Mouse (Mus musculus) kidney, embryonic 16.5 days (tissue): ENCODE measurements at regions not wholly inside any gene's neighbourhood (a gene's known extent, or its start where the extent isn't known, plus 50 kb on each side); places are given as distances from the start of the nearest gene placed in this dataset.
"Not testable (repeated sequence)": the region's sequence is repeated elsewhere in the genome, so short reads cannot be mapped to it uniquely, and the experiment has no call there.

Experiments used
- ATAC-seq: fragments of 200-750 bp; cut with Nextera tagmentation; 2 replicates; pipeline ENCODE4 v1.8.0; 2017; ENCODE audit warnings: moderate TSS enrichment; ENCODE audit not compliant: low FRiP score, low TSS enrichment
- H3K27ac ChIP-seq: fragments of 300-500 bp; sonication (generic); 2 replicates; pipeline ENCODE4 v1.5.1; 2014; ENCODE audit warnings: low read length
- H3K27me3 ChIP-seq: fragments of 300-500 bp; sonication (generic); 2 replicates; pipeline ENCODE4 v1.6.1; 2014; ENCODE audit warnings: low read length, control low read depth, mixed read lengths; ENCODE audit not compliant: insufficient read depth
- H3K36me3 ChIP-seq: fragments of 300-500 bp; sonication (generic); 2 replicates; pipeline ENCODE4 v1.6.1; 2014; ENCODE audit warnings: low read length, control low read depth, mixed read lengths; ENCODE audit not compliant: insufficient read depth
- H3K4me1 ChIP-seq: fragments of 300-500 bp; sonication (generic); 2 replicates; pipeline ENCODE4 v1.6.1; 2014; ENCODE audit warnings: low read length, control low read depth, mixed read lengths; ENCODE audit not compliant: insufficient read depth
- H3K4me2 ChIP-seq: fragments of 300-500 bp; sonication (generic); replicated peaks from 2 replicates; pipeline ENCODE4 v1.6.1; 2014; ENCODE audit warnings: low read depth, low read length
- H3K4me3 ChIP-seq: fragments of 300-500 bp; sonication (generic); 2 replicates; pipeline ENCODE4 v1.5.1; 2014; ENCODE audit warnings: mild to moderate bottlenecking, low read length
- H3K9ac ChIP-seq: fragments of 300-500 bp; sonication (generic); replicated peaks from 2 replicates; pipeline ENCODE4 v1.6.1; 2014; ENCODE audit warnings: low read length
- H3K9me3 ChIP-seq: fragments of 300-500 bp; sonication (generic); 2 replicates; pipeline ENCODE4 v1.6.1; 2016; ENCODE audit warnings: low read length, control low read depth
- WGBS: fragments of 180-500 bp; shearing (Covaris S2); extraction: QIAGEN DNeasy Blood & Tissue Kit; methylation state at CpG from one replicate; pipeline ENCODE4 v1.1.7; 2014; 5-methylcytosine and 5-hydroxymethylcytosine counted together

DNA sequence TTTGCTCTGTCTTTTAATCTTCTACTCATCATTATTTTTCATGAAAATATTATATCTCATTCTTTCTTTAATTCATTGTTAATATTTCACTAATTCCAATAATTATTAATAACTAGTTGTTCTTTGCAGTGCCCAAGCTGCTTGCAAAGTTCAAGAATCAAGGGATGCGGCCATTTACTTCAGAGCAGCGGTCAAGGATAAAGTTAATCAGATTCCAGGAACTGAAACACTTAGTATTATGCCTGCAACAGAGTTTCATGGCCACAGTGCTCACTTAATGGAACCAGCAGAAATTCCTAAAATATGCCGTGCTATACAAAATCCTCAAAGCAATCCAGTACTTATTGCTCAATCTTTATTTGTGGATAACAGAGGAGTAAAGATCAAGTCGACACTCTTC lies 1389.7 kb upstream of the 1700008P02Rik start:
- WGBS: 82% methylated on average over 4 of the region's 4 CpGs
- H3K4me2 ChIP-seq: no peak overlapping the region
- ATAC-seq: no peak

GRCm38 (mm10) chr3:8006708-8007395 lies 1386.6 kb upstream of the 1700008P02Rik start:
- Histone ChIP-seq H3K27me3 (no peaks in the 10 kb centered on the region), H3K4me3 (no peak overlapping the region), H3K4me2 (0 out of 2 replicates have a peak overlapping the region, but pooled peaks have one; percentile 3), H3K27ac (peak overlapping the region; percentile 60), H3K9ac (no peak overlapping the region), H3K9me3 (no peaks in the 10 kb centered on the region), H3K4me1 (no peaks in the 10 kb centered on the region), H3K36me3 (no peaks in the 10 kb centered on the region)
- ATAC-seq: peak; percentile 94
- 53% methylated on average over 10 of the region's 10 CpGs for WGBS

More for the DNA sequence above, 1389.7 kb upstream of the 1700008P02Rik start:
- Histone ChIP-seq H3K27ac (no peak overlapping the region), H3K4me1 (no peaks in the 10 kb centered on the region), H3K4me3 (no peak overlapping the region), H3K9me3 (no peaks in the 10 kb centered on the region), H3K36me3 (no peaks in the 10 kb centered on the region), H3K27me3 (no peaks in the 10 kb centered on the region), H3K9ac (no peak overlapping the region)

DNA sequence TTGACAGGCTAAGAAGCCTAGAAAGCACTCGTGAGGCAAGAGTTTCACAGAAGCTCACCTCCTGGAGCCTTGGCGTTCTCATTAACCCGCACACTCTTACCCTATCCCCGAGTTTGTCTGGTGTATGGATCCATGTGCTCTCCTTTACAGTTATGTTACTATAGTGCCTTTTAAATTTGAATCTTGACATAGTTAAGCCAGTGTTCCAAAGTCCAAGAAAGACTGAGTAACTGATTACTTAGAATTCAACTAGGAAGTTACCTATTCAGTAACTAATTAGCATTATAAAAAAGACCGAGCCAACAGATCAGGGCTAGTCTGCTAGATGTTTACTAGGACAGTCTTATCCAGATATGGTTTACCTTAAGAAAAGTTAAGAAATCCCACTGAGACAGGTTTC lies 1386.0 kb upstream of the 1700008P02Rik start:
- H3K4me1 ChIP-seq: no peaks in the 10 kb centered on the region
- peak; percentile 96 for ATAC-seq
- no peak overlapping the region for H3K9ac ChIP-seq
- no peaks in the 10 kb centered on the region for H3K27me3 ChIP-seq
- 63% methylated on average over 5 of the region's 5 CpGs for WGBS
- no peak overlapping the region for H3K4me3 ChIP-seq
- H3K4me2 ChIP-seq: no peak overlapping the region
- H3K36me3 ChIP-seq: no peaks in the 10 kb centered on the region
- no peaks in the 10 kb centered on the region for H3K9me3 ChIP-seq
- no peak overlapping the region for H3K27ac ChIP-seq

DNA sequence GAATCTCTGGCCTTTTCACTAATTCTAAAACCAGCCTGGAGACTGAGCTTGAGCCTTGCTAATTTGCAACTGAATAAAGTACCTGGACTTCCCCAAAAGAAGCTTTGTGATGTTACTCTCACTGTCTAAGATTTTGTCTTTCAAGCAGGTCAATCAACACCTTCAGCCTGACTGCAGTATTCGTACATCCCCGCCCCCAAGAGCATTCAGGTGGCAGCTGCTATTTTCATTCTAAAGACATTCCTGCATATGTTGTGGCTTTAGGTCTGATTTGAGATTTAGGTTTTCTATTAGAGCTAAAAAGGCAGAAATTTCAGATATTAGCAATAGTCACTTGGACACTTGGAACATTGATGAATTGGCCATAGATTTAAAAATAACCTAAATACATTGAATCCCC lies 1385.4 kb upstream of the 1700008P02Rik start:
- not testable (repeated sequence) for H3K9ac ChIP-seq, H3K4me3 ChIP-seq, ATAC-seq, H3K27ac ChIP-seq, H3K4me2 ChIP-seq, H3K4me1 ChIP-seq, H3K27me3 ChIP-seq, H3K9me3 ChIP-seq, H3K36me3 ChIP-seq
- WGBS: 80% methylated on average over 2 of the region's 2 CpGs

DNA sequence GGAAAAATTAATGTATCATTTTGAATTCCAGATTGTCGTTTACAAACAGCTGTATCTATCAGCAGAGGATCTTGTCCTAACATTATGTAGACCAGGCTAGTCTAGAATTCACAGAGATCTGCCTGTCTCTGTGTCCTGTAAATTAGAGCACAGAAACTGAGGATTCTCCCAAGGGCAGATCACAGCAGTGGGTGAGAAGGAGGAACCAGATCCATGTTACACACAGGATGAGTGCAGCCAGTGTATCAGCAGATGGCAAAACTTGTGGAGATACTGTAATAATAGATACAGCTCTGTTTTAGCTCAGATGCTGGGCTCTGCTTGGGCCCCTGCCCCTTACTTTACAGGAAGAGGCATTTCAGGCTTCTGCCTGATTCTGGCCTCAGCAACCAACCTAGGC lies 1384.0 kb upstream of the 1700008P02Rik start:
- Histone ChIP-seq H3K4me3 (no peak overlapping the region), H3K9ac (no peak overlapping the region), H3K27ac (no peak overlapping the region), H3K9me3 (no peaks in the 10 kb centered on the region), H3K36me3 (no peaks in the 10 kb centered on the region), H3K4me2 (no peak overlapping the region), H3K4me1 (no peaks in the 10 kb centered on the region), H3K27me3 (no peaks in the 10 kb centered on the region)
- no peak for ATAC-seq
- WGBS: 91% methylated on average over 1 of the region's 1 CpGs

GRCm38 (mm10) chr3:8001027-8001426 lies 1380.8 kb upstream of the 1700008P02Rik start:
- no peak for ATAC-seq
- no peaks in the 10 kb centered on the region for H3K9me3 ChIP-seq
- no peaks in the 10 kb centered on the region for H3K27me3 ChIP-seq
- WGBS: 92% methylated on average over 4 of the region's 4 CpGs
- no peaks in the 10 kb centered on the region for H3K4me1 ChIP-seq
- no peaks in the 10 kb centered on the region for H3K36me3 ChIP-seq
- H3K27ac ChIP-seq: no peak overlapping the region
- H3K9ac ChIP-seq: no peak overlapping the region
- H3K4me3 ChIP-seq: no peak overlapping the region
- H3K4me2 ChIP-seq: no peak overlapping the region

DNA sequence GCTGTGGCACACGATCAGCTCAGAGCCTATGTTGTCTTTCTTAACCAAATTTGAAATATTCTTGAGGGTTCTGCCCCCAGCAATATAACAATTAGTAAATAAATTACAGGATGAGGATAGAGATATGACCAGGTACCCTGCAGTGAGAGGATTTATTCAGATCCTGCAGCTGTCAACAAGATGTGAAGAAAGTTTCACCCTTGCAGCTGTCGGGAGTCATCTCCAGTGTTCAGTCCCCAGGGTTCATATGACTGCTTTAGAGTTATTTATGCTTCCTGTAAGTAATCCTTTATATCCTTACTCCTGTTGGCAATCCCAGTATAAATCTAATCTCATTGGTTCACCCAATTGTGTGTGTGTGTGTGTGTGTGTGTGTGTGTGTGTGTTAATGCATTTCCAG lies 1372.1 kb upstream of the 1700008P02Rik start:
- H3K27ac ChIP-seq: no peak overlapping the region
- 68% methylated on average over 2 of the region's 2 CpGs for WGBS
- no peak overlapping the region for H3K9ac ChIP-seq
- H3K36me3 ChIP-seq: no peaks in the 10 kb centered on the region
- no peaks in the 10 kb centered on the region for H3K9me3 ChIP-seq
- no peak overlapping the region for H3K4me3 ChIP-seq
- H3K27me3 ChIP-seq: no peaks in the 10 kb centered on the region
- ATAC-seq: no peak
- no peak overlapping the region for H3K4me2 ChIP-seq
- no peaks in the 10 kb centered on the region for H3K4me1 ChIP-seq

- Histone ChIP-seq H3K9me3 (no peaks in the 10 kb centered on the region), H3K4me3 (no peak overlapping the region), H3K27ac (no peak overlapping the region), H3K9ac (no peak overlapping the region), H3K4me2 (no peak overlapping the region), H3K27me3 (no peaks in the 10 kb centered on the region), H3K36me3 (no peaks in the 10 kb centered on the region), H3K4me1 (no peaks in the 10 kb centered on the region)
- no peak for ATAC-seq
- 55% methylated on average over 3 of the region's 3 CpGs for WGBS
Observed at GRCm38 (mm10) chr3:7973287-7973686, 1353.0 kb upstream of the 1700008P02Rik start.

GRCm38 (mm10) chr3:7953911-7954310 lies 1333.7 kb upstream of the 1700008P02Rik start:
- no peaks in the 10 kb centered on the region for H3K27me3 ChIP-seq
- no peaks in the 10 kb centered on the region for H3K4me1 ChIP-seq
- H3K4me2 ChIP-seq: no peak overlapping the region
- no peak overlapping the region for H3K4me3 ChIP-seq
- 92% methylated on average over 1 of the region's 1 CpGs for WGBS
- no peaks in the 10 kb centered on the region for H3K9me3 ChIP-seq
- H3K36me3 ChIP-seq: no peaks in the 10 kb centered on the region
- H3K9ac ChIP-seq: no peak overlapping the region
- ATAC-seq: no peak
- H3K27ac ChIP-seq: no peak overlapping the region

GRCm38 (mm10) chr3:7943646-7944381 lies 1323.6 kb upstream of the 1700008P02Rik start:
- ATAC-seq: peak; percentile 87; the same call in 1 of the 2 replicates
- H3K9me3 ChIP-seq: no peaks in the 10 kb centered on the region
- no peak overlapping the region for H3K4me2 ChIP-seq
- no peaks in the 10 kb centered on the region for H3K27me3 ChIP-seq
- H3K36me3 ChIP-seq: no peaks in the 10 kb centered on the region
- no peak overlapping the region for H3K4me3 ChIP-seq
- WGBS: 12% methylated on average over 8 of the region's 8 CpGs
- no peak overlapping the region for H3K27ac ChIP-seq
- no peak overlapping the region for H3K9ac ChIP-seq
- H3K4me1 ChIP-seq: 0 out of 2 replicates have a peak, but pooled peaks cover 6% of the 10 kb centered on the region
